Mouse (Mus musculus) adrenal gland (tissue): Measurements from ENCODE around the gene Zranb3.
"Not testable (repeated sequence)": the region's sequence is repeated elsewhere in the genome, so short reads cannot be mapped to it uniquely, and the experiment has no call there.

Experiments used
- intact Hi-C: fragments of 180-260 bp; cut with DNase I; formaldehyde crosslinking; loops from one replicate; pipeline ENCODE4 v1.15.1; 2025

The Zranb3 gene

DNA sequence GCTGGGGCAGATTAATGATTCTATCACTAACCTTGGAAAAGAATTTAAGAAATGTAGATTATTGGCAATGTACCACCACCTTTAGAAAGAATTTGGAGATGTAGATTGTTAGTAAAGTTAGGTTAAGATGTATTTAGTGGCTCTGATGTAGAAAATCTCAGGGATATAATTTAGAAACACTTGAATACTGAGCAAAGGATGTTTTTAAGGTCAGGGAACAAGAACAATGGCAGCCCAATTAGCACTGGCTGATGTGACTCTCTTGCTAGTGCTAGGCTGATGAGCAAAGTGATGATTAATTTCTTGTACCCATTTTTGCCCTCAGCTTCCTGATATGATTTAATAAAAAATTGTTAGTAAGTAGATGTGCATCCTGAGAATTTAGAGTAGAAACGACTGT, 41.4 kb downstream of the Zranb3 start:
- intact Hi-C loops: no loop called here

DNA sequence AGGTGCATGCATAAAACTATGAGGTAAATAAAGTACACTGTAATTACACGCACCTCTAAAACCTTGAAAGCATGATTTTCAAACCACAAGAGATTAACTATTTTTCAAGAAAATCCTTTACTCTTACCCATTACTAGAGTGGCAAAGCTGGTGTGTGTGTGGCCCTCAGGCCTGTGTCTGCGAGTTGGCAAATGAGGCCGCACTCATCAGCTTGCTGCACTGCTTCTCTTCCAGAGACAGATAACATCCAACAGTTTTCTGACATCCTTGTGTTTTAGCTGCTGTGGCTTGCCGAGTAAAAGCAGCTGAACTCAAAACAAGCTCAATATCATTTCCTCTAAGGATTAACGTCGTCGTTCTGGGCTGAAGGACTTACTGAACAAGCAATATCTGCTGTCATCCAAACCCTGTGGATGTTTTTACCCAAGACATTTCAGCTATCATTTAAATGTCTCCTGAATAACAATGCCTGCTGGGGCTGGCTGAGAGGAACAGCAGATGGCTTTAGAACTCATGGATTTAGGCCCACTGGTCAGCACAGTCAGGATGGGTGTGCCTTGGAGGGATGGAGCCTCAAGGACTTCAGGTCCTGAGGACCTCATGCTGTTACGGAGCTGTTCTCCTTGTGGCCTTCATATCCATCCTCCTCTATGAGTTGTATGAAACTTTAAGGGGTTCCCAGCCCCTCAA, 42.0 kb downstream of the Zranb3 start:
- intact Hi-C loops: no loop called here

DNA sequence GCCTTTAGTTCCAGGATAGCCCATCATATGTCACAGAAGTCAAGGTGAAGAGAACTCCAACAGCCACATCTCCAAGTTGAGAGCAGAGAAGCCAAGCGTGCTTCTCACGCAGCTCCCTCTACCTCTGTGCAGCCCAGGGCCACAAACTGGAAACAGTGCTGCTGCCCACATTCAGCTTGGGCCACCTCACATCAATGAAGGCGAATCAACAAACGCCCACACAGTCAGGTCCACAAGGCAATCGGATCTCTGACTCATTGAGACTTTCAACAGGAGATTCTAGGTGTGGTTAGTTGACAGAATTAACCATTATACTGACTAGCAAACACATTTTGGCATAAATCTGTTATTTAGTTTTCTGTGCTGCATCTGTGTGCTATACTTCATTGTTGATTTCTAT, 44.2 kb downstream of the Zranb3 start:
- intact Hi-C loops: no loop called here

DNA sequence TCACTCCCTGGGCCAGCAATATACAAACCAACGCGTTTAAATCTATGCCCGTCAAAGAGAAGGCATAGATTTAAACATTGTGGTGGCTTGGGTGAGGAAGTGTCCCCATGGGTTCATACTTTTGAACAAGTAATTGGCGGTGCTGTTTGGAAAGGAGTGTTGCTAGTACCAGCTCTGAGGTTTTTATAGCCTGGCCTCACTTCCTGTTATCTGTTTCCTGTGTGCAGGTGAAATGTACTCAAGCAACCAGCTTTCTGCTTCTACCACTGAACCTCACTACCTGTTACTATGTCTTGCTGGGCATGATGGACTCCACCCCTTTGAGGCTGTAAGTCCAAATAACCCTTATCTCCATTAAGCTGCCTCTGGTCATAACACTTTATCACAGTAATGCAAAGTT, 45.6 kb downstream of the Zranb3 start:
- intact Hi-C loops: no loop called here

DNA sequence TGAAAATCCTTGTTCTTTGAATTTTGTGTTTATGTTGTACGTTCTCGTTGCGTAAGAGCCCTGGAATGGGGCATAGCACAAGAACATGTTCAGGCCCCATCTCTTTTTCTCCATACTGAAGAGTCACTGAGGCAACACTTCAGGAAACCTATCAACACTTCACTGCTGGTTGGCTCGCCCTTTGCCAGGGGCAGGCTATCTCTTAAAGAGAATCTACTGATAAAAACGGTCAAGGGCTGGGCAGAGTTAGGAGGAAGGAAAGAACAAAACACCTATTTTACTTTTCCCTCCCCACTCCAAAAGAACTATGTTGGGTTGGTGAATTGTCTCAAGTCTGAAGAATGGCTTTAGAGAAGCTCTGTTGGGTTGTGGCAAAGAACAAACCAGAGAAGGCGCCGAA, 55.9 kb downstream of the Zranb3 start:
- intact Hi-C loops: no loop called here

DNA sequence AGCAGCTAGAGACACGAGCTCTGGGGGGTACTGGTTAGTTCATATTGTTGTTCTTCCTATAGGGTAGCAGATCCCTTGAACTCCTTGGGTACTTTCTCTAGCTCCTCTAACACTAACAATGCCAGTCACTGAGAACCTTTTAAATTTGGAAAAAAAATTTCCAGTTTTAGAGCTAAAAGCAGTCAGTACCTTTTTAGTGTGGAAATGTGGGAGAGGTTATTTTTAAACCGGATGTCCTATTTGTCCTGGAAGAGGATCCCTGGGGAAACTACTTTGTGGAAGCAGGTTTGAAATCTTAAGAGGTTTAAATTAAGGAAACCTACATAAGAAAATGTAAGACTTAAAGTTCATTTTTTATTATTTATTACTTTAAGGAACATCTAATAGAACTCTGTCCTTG, 56.4 kb downstream of the Zranb3 start:
- intact Hi-C loops: no loop called here

DNA sequence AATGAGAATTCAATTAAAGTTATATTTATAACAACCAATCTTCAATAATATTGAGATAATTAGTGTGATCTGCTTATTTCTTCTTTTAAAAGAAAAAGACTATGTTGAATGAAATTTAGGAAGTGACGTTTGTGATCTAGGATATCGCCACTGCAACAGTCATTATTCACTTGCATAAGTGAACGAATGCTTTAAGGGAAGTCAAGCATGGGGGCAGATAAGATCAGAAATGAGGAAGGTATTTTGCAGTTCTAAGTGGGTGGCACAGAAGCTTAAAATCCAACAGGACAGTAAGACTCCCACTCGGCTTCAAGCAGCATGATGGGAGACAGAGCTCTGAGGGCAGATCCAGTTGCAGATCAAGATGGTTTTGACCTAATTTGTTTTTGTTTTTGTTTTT, 58.7 kb downstream of the Zranb3 start:
- intact Hi-C loops: no loop called here

DNA sequence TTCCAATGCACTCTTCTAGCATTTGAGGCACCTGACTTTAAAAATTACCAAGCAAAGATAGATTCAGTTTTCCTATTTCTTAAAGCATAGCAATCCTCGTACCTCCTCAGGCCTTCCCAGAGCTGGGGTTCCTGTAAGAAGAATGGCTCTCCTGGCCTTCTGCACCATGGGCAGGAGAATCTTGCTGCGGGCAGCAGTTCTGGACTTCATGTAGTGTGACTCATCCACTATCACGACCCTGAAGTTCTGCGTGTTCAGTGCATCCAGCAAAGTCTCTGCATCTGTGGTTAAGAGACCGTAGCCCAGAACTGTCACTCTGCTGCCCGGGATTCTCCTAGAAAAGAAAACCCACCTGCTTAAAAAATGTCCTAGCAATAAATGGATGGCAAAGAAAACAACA, 66.6 kb downstream of the Zranb3 start:
- intact Hi-C loops: no loop called here

DNA sequence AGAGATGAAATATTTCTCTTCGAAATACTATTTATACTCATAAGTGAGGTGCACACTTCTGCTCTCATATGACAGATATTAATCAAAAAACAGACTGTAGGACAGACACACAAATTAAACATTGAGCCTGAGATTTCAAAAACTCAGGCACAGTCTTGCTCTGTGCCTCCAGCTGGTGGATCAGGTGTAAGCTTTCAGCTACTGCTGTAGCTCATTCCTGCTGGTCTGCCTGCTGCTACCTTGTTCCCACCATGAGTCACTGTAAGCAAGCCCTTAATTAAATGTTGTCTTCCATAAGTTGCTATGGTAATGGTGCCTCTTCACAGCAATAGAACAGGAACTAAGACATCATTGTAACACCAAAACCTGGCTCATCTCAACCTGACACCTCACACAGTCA, 70.7 kb downstream of the Zranb3 start:
- intact Hi-C loops: no loop called here

DNA sequence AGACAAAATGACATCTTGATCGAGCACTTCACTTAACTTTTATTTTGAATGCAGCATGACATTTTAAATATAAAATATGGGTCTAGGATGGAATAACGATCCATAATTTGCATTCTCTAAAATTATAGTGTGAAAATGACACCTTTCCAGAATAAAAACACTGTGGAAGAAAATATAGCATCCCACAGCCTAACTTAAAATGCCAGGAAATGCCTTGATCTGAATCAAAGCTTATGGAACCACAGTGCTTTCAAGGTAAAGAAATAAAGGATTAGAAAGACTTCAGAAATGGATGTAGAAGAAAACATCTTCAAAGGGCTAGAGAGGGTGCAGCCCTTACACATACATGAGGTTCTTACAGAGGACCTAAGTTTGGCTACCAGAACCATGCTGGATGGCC, 71.3 kb downstream of the Zranb3 start:
- intact Hi-C loops: no loop called here

DNA sequence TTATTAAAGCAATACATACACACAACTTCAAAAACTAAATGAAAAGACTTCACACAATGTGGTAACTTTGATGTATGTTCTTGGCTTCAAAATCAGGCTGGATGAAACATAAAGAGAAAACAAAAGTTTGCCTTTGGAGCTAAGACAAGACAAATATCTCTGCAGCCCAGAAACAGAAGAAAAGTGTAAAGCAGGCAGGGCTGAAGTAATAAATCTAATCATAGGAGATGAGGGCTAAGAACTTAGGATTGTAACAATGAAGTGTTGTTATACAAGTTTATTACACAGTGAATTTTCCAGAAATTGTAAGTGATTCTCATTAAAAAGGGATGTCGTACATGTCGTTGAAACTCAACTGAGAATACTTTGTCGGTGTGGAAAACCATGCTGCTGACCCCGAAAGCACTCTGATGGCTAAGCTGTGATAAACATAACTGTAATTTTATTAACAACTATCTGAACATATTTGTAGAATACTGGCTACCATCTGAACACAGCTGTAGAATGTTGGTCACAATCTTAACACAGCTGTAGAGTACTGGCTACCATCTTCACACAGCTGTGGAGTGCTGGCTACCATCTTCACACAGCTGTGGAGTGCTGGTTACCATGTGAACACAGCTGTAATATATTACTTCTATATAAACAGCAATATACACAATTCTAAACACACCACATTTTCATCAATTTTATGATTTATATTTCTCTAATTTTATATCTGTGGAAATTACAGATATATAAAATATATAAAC, 78.3 kb downstream of the Zranb3 start:
- intact Hi-C loops: no loop called here

DNA sequence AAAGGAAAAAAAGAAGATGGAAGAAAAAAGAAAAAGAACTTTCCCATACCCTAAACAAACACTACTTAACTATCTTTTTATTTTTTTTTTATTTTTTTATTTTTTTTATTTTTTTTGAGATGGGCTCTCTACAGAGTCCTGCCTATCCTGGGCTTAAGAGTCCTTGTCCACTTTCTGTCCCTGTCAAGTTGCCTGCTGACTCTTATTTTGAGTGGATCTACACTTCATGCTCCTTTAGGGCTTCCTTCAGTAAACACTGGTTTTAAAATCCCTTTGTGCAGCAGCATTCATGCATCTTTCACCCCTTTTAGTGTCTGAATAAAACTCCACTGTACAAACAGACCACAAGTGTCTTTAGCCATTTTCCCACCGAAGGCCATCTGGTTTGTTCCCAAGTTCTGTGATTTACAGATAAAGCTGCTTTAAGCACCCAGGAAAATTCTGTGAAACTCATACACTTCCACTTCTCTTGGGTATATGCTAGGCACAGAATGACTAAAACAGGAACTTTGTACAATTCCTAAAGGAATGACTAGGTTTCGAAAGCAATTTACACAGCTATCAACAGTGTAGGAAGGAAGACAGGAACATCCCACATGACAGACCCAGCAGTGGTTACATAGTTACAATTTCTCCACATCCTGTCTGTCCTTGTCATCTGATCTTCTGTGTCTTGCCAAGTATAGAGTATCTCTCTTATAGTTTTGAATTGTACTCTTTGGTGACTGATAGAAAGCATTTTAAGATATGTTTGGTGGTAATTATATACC, 82.7 kb downstream of the Zranb3 start:
- intact Hi-C loops: no loop called here

DNA sequence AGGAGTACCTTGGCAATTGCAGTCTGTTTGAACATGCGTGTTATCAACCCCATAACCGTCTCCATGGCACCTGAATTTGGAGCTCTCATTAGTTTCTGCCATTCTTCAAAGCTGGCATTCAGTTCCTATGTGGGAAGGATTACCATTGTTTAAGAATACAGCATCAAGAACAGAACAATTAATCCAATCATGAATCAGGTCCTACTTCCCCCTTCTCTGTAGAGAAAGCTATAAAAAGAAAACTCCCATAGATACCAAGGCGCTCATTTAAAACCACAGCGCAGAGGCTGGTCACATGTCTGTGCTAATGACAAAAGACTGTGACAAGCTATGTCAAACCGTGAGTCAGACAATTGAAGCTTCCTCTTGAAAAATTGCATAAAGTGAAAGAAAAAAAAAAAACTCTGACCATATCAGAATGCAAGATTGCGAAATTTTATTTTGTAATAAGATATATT, 86.8 kb downstream of the Zranb3 start:
- intact Hi-C loops: no loop called here

DNA sequence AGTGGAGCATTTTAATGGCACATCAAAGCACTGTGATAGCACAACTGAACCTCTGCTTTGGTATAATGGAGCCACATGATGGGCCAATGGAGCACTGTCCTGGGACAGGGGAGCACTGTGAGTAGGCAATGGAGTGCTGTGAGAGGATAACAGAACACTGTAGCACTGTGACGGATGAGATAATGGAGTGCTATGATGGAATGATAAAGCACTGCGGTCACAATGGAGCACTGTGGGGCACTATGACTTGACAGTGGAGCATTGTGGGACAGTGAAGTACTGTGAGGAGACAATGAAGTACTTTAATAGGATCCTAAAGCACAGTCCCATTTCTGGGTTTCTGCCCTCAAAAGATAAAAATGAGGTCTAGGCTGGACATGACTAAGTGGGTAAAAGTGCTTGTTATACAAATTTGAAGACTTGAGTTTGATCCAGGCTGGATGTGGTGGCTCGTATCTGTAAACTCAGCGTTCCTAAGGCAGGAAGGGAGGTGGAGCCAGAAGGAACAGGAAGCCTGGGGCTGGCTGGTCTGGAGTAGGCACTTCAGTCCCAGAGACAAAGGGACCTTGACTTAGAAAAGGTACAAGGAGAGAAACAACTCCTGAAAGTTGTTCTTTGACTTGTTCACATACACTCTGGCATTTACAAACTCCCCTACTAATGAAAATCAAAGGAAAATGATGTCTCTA, 89.0 kb downstream of the Zranb3 start:
- intact Hi-C loops: no loop called here

DNA sequence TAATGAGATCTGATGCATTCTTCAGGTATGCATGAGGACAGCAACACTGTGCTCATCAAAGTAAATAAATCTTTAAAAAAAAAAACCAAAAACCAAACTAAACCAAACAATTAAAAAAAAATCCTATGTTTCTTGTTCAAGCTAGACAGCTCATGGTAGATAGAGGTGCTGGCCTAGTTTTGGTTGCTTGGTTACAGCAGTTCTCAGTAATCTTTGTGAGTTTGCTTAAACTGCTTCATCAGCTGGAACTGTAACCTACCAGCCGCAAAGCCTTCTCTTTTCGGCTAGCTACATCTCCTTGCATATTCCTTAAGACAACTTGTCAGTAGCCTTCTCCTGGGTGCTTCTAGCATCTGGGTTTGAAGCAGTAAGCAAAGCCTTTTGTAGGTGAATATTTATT, 93.1 kb downstream of the Zranb3 start:
- intact Hi-C loops: no loop called here

DNA sequence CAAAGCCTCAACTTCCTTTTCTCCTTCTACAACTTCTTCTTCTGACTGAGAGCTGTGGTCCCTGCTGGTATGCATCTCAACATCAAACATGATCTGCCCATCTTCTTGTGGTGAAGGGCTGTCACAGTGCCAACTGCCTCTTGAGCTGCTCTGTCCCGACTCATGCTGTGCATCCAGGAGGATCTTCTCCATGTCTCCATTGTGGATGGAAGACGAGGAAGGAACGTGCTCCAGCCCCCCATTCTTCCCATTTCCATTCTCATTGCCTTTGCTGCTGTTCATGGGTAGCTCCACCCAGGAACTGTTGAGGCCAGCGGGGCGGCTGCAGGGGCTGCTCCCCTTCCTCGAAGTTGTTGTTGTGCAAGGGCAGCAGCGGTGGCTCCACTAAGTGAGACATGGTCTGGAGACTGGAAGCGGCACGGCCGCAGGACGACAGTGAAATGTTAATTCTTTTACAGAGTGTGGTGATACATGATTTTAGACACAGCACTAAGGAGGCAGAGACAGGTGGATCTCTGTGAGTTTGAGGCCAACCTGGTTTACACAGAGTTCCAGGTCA, 96.7 kb downstream of the Zranb3 start:
- intact Hi-C loops: not testable (repeated sequence)

DNA sequence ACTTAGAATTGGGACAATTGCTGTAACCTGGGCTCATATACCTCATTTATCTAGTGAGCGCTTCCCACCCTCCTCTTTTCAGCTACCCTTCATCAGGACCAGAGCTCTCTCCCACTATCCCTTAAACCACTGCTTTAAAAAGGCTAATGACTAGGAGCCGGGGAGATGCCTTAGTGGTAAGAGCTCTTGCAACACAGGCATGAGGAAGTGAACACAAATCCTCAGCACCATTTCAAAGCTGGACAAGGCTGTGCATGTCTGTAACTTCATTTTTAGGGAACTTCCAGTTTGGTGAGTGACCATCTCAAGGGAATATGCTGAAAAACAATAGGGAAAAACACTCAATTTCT, 98.5 kb downstream of the Zranb3 start:
- intact Hi-C loops: no loop called here

DNA sequence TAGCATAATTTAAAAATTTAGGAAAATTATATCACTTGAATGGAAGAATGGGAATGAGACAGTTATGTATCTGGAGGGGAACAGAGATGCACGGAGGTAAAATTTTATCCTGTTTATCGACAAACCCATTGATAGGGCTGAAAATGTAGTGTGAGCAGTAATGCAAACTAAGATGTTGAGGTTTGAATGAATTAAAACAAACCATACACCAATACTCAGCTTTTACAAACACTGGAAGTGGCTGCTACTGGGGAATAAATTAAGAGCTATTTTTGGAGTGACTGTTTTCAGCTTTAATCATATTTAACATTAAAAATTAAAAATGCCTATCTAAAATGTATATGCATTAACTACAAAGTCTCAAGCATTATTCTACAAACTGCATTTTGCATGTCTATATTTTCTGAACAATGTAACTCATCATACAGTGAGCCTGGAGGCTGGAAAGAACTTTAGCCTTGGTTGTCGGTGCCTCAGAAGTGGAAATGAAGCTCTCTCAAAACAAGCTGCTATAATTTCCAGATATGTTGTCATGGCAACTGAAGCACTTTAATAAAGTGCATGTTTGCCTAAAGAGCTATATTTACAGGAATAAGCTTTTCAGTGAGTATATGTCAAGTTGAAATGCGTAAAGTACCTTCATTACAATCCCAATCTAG, 99.0 kb downstream of the Zranb3 start:
- intact Hi-C loops: no loop called here

DNA sequence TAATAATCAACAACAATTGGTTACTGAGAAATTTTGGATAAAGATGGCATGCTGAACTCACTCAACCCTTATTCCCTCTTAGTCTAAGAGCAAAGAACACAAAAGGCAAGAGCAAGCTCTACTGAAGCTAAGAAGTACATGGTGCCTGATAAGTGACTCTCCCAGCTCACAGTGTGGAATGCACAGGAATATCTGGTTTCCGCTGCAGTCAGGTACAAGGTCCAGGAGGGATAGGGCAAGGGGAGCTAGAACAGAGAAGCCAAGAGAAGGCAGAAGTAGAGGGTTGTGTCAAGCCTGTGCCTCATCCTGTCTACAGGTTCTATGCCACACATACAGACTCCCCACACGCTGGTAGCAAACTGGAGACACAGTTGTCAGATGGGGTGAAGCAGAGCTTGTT, 100.7 kb downstream of the Zranb3 start:
- intact Hi-C loops: no loop called here

DNA sequence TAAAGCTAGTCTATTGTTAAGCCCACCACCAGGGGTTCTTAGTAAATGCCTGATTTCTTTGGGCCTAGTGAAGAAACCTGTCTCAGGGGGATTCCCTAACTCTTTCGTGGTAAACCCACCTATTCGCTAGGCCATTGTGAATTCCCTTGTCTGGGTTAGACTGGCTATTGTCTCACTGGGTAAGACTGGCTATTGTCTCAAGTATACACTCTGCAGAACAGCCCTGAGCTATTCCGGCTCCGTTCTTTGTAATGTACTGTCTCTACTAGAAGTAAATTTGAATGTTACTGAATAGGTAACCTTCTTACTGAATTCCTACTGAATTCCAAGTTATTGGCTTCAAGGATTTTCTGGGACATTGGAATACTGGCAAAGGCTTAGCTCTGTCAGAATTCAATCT, 101.9 kb downstream of the Zranb3 start:
- intact Hi-C loops: not testable (repeated sequence)

DNA sequence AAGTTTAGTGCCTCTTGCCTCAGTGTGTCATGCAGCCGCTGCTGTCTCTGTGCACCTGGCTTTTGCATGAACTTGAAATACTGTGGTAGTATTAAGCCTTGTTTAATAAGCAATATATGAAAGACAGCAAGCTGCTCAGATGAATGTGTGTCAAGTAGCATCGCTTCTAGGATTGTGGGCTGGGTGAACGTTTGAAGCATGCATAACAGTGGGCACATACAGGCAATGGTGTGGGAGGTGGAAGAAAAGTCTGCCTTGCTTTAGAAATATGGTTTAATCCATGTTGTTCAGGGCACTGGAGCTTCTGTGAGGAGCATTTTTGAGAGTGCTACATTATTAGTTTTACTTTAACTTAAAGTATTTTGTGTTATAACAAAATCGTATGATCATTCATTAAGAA, 109.0 kb downstream of the Zranb3 start:
- intact Hi-C loops: no loop called here
